Mouse (Mus musculus) layer of hippocampus, postnatal 36 days (tissue): ENCODE measurements at regions not wholly inside any gene's neighbourhood (a gene's known extent, or its start where the extent isn't known, plus 50 kb on each side); places are given as distances from the start of the nearest gene placed in this dataset.
"Not testable (repeated sequence)": the region's sequence is repeated elsewhere in the genome, so short reads cannot be mapped to it uniquely, and the experiment has no call there.

ENCODE experiments used
- DNase-seq, 2 experiments: peaks; one replicate each; pipeline ENCODE4 v3.0.0; 2022

DNA sequence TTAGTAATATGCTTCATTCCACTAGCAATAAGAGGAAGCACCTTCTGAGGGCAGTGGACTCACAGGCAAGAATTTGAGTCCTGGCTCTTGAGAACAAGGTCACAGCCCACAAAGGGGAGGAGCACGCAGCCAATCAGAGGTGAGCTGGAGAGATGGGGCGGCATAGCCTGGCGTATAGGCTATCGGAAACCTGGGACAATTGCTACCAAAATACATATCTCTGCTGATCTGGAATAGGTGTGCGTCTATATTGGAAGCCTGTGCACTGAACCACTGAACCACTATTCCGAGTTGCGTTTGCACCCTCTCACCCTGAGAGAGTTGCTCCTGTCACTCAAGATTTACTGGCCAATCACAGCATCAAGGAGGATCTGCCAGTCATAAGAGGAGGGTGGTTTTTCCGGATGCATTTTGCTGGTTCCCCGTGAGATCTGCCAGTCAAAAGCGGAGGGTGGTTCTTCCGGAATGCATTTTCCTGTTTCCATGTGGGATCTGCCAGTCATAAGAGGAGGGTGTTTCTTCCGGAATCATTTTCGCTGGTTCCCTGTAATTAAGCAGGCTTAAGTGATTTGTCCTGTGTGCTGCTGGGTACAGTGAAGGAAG, 80.1 kb upstream of the Riok2 start:
- DNase-seq = peak; percentile 87 to 90

GRCm38 (mm10) chr17:17295037-17295436, 79.1 kb upstream of the Riok2 start:
- DNase-seq = not testable (repeated sequence)

DNA sequence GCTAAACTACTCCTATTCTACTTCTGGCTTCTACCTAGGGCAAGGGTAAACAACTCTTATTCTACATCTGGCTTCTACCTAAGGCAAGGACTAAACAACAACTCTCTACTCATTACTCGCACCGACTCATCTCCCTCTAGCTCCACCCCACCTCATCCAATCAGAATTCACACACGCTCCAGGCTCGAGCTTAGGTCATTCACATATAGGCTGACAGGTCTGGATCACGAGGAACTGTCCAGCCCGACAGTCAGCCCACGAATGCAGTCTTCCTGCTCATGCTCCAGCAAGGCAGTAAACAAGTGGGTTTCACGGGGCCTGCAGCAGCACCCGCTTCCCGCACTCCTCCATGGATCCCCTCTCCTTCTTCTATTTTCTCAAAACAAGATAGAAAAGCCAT, 70.6 kb upstream of the Riok2 start:
- not testable (repeated sequence) for DNase-seq
